Mouse (Mus musculus): ENCODE measurements around the gene Ddx39. TPM values are rescaled to one million over a fixed set of nuclear protein-coding genes. Genes with fewer than 3 reads are reported as not detected.

Gene Ddx39
- polyA plus RNA-seq (2014; fragmentation: Illumina TruSeq; extraction: RNeasy Lipid Tissue Mini Kit (QIAGEN cat#74804); ENCODE audit: low read depth, low replicate concordance), result 3.0 TPM

DNA sequence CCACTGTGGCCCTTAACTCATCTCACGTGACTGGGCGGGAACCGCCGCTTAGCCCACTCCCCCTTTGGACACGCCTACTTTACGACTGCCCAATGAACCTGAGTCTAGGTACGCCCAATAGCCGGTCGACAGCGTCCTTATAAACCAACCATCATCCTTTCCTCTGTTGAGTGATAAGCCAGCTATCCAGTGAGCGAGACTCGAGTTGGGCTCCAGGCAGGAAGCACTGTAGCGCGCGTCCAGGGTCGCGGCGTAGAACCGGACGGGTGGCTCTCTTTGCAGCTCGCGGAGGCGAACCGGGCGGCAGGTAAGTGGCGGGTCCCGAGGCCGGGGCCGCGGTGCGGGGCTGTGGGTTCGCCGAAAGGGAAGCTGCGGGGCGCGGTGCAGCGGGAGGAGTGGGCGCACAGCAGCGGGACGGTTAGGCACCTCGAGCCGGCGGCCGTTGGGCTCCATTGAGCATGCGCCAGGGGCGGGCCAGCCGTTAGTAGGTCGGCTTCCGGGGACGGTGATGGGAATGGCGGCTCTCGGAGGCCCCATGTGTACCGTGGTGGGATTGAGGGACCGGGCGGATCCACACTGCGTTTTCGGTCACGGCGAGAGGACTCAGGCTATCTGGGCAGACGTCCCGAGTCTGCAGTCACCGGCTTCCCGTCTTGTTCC lies at the start of gene Ddx39:
Ddx39 (plus strand) TSS at position 147 of the 660 bp plus-strand sequence.

DNA sequence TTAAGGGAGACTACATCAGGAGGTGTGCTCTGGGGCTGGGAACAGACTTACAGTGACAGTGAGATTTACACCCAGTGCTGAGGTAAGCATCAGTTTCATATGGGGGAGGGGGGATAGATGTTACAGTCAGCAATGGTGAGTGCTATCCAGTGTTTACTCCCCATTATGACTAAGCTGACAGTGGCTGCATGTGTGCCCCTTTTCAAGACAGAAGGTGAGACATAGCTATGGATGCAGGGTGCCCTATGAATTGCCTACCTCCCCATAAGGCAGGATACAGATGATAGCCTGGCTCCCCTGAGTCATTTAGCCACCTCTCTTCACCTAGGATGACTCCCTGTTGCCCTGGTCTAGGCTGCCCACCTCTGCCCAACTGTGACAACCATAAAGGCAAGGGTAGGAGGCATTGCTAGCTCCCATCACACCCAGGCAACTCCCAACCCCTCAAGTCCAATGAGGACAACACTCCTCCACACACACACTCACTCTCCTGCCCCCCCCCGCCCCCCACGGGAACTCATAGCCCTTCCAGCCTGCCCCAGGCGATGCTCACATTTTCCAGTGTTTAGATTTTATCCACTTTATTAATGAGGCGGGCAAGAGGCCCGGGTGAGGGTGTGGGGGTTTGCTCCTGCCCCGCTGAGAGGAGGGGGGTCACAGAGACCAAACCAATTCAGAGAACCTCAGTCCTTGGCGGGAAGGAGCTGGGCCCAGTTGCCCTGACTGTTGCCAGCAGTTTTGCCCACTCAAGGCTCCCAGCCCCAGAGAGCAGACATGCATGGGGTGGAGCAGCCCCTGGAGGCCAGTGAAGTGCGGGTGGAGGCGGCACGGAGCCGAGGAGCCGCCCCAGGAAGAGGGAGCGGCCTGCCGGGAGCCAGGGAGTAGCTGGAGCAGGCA lies 48.8 kb upstream of the Ddx39 start, which contains the start of gene Ptger1:
Ptger1 (plus strand) TSS at position 710 of the 897 bp plus-strand sequence.

DNA sequence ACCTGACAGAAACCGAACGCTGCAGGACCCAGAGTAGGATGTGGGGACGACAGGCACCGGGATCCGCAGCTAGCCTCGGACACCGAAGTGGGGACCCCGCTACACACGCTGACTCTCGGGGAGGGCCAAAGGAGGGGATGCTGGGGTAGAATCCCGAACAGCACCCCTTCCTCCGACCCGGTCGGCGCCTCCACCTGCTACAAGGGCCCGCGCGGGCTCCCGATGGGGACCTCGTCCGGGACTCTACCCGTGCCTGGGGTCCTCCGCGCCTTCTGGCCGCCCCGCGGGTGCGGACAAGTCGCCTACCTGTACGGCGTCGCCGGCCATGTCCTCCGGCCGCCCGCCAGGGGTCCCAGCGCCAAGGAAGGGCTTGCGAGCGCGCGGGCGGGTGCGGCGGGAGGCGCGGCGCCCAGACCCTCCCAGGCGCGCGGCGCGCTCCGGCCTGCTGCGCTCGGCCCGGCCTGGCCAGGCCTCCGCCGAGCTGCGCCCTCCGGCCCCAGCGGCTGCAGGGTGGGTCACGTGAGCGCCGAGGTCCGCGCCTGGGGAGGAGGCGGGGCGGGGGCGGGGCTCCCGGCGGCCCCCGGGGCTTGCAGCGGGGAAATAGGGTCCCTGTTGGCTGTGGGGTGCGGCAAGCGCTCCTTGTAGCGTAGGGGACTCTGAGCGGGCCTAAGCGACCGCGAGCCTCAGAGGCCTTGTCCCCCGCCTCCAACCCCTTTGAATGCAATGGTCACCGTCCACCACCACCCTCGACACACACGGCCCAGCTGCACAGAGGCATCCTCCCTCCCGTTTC lies 16.1 kb upstream of the Ddx39 start, which contains the start of gene Pkn1:
Pkn1 (minus strand) TSS at position 519 of the 793 bp plus-strand sequence.

DNA sequence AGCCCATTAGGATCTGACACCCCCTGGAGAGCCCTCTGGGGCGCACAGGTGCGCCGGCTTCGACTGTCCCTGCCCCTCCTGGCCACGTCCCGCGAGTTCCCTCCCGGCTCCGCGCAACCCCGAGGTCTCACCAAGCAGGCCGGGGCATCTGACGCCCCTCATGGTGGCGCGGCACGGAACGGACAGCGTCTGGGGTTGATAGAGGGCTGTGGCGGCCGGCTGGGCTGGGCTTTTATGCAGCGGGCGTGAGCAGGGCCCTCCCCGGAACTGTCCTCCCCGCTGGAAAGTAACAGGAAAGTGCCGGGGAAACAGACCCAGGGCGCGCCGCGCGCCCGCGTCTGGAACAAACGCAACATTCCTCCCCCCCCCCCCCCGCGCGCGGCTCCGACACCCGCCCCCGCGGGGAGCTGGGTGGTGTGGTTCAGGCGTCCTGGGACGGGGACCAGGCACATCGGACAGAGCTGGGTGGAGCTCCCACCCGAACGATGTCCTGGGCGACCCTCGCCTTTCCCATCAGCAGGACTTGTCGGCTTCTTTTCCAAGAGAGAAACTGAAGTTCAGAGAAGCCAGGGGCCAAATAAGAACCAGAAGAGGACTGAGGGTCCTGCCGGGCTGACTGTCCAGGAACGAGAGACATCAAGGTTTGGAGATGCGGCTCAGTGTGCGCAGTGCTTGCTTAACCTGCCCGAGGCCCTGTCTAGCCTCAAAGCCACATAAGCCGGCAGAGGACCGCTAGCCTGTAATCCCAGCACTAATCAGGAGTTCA lies 26.2 kb downstream of the Ddx39 start, which contains the start of gene Adgre5:
Adgre5 (minus strand) TSS at position 351 of the 766 bp plus-strand sequence.

Other genes with a start within 250 kb of the Ddx39 start
- gene Olfr370, start 179.4 kb upstream of the Ddx39 start, polyA plus RNA-seq (2014; fragmentation: Illumina TruSeq; extraction: RNeasy Lipid Tissue Mini Kit (QIAGEN cat#74804); ENCODE audit: low read depth, low replicate concordance), result not detected
- 0.37 TPM for gene Ndufb7, start 148.5 kb upstream of the Ddx39 start, polyA plus RNA-seq (2014; fragmentation: Illumina TruSeq; extraction: RNeasy Lipid Tissue Mini Kit (QIAGEN cat#74804); ENCODE audit: low read depth, low replicate concordance)
- gene Tecr, start 107.2 kb upstream of the Ddx39 start, polyA plus RNA-seq (2014; fragmentation: Illumina TruSeq; extraction: RNeasy Lipid Tissue Mini Kit (QIAGEN cat#74804); ENCODE audit: low read depth, low replicate concordance), result 74.9 TPM
- 5.4 TPM for gene Dnajb1, start 107.0 kb upstream of the Ddx39 start, polyA plus RNA-seq (2014; fragmentation: Illumina TruSeq; extraction: RNeasy Lipid Tissue Mini Kit (QIAGEN cat#74804); ENCODE audit: low read depth, low replicate concordance)
- gene Gipc1, start 62.5 kb upstream of the Ddx39 start, polyA plus RNA-seq (2014; fragmentation: Illumina TruSeq; extraction: RNeasy Lipid Tissue Mini Kit (QIAGEN cat#74804); ENCODE audit: low read depth, low replicate concordance), result not detected
- gene Ptger1, start 48.5 kb upstream of the Ddx39 start, polyA plus RNA-seq (2014; fragmentation: Illumina TruSeq; extraction: RNeasy Lipid Tissue Mini Kit (QIAGEN cat#74804); ENCODE audit: low read depth, low replicate concordance), result not detected
- gene Pkn1, start 16.0 kb upstream of the Ddx39 start, polyA plus RNA-seq (2014; fragmentation: Illumina TruSeq; extraction: RNeasy Lipid Tissue Mini Kit (QIAGEN cat#74804); ENCODE audit: low read depth, low replicate concordance), result 2.8 TPM
- gene Adgre5, start 26.1 kb downstream of the Ddx39 start, polyA plus RNA-seq (2014; fragmentation: Illumina TruSeq; extraction: RNeasy Lipid Tissue Mini Kit (QIAGEN cat#74804); ENCODE audit: low read depth, low replicate concordance), result 3.3 TPM
- 0.42 TPM for gene Adgrl1, start 184.9 kb downstream of the Ddx39 start, polyA plus RNA-seq (2014; fragmentation: Illumina TruSeq; extraction: RNeasy Lipid Tissue Mini Kit (QIAGEN cat#74804); ENCODE audit: low read depth, low replicate concordance)
- 1.1 TPM for gene Gm10644, start 240.0 kb downstream of the Ddx39 start, polyA plus RNA-seq (2014; fragmentation: Illumina TruSeq; extraction: RNeasy Lipid Tissue Mini Kit (QIAGEN cat#74804); ENCODE audit: low read depth, low replicate concordance)
- not detected for gene Asf1b, start 240.3 kb downstream of the Ddx39 start, polyA plus RNA-seq (2014; fragmentation: Illumina TruSeq; extraction: RNeasy Lipid Tissue Mini Kit (QIAGEN cat#74804); ENCODE audit: low read depth, low replicate concordance)

Data from liver, adult 10 weeks (tissue).